Mouse (Mus musculus) C2C12 (cell line): ENCODE data around the gene Sept9.

Experiments used
- CEBPB ChIP-seq: IDR thresholded peaks from one replicate; pipeline ENCODE4 v1.6.1; 2011; ENCODE audit warnings: low read depth, mild to moderate bottlenecking, control low read depth, moderate library complexity
- CTCF ChIP-seq: IDR thresholded peaks from one replicate; pipeline ENCODE4 v1.5.1; 2011; ENCODE audit not compliant: control insufficient read depth, insufficient read depth, insufficient read length
- MYOD1 ChIP-seq: IDR thresholded peaks from one replicate; pipeline ENCODE4 v1.6.1; 2011; ENCODE audit warnings: low read depth; ENCODE audit not compliant: control insufficient read depth, insufficient read length
- MYOG ChIP-seq: IDR thresholded peaks from one replicate; pipeline ENCODE4 v1.6.1; 2011; ENCODE audit not compliant: control insufficient read depth, insufficient read length; ENCODE audit errors: extremely low read depth

DNA sequence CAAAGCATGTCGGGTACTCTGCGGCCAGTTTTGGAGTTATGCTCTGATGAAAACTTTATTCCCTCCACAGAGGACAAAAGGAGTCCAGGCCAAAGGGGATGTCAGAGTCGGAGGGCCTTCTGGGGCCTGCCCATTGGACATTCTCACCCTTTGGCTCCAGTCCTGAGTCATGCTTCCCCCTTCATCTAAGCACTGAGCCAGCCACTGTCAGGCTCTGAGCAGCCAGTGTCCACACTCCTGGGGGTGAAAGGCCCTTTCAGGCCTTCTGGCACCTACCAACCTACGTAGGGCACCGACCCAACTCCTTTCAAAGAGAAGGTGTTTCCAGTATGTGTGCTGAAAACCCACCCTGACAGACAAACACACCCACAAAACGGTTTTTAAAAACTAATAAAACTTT is 3.8 kb upstream of the Sept9 start:
- no peak for TF ChIP-seq CTCF
- TF ChIP-seq CEBPB: no peak
- no peak for TF ChIP-seq MYOG
- TF ChIP-seq MYOD1: no peak
